ENCODE assay signal across 15 mouse cellular contexts in the genomic region with DNA sequence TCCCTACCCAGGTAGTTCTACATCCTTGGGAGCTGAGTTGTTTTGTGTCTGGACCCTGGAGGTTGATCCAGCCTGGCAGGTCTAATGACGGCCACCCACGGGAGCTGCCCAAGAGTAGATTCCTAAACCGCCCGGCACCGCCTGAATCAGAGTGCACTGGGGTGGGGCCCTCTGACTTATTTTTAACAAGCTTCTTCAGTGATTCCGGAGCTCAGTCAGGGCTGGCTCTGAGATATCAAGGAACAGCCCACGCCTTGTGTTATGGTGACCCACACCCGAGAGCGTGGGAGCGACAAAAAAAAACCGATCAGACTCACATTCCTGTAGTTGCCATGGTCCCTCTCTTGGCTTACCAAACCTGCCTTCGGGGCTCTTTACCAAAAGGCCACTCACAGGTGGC. TPM values are rescaled to one million over a fixed set of nuclear protein-coding genes. Genes with fewer than 3 reads are reported as not detected.
"Had no signal": no experiment of that assay in that cellular context is flagged by ENCODE, and none has a peak within 500 bp of the region (broad histone marks: within the 10 kb centered on the region; RNA-seq: fewer than 3 reads in every experiment).

No protein-coding gene starts in this region.

- DNase-seq: lung, adult 18-20 months; lung, embryonic 14.5 days; lung, postnatal 10 days; lung, postnatal 4 days; midbrain, embryonic 14.5 days; retina, postnatal 1 day; right cerebral cortex, adult 18-20 months; right cerebral cortex, postnatal 25 days; right cerebral cortex, postnatal 4 days; spleen, adult 18-20 months; thymus, adult 18-20 months; thymus, postnatal 14 days; thymus, postnatal 36 days had no signal

RNA-seq across cellular contexts. Expression of a gene that starts 18.2 kb away (rescaled TPM):
- total RNA-seq: megakaryocyte, adult 5-6 weeks; megakaryocyte-erythroid progenitor cell, adult 5-6 weeks had no signal
